Mouse (Mus musculus) kidney, embryonic 15.5 days (tissue): ENCODE results near the gene Top2a. TPM values are rescaled to one million over a fixed set of nuclear protein-coding genes. Genes with fewer than 3 reads are reported as not detected.

Experiments
- ATAC-seq: fragments of 200-750 bp; cut with Nextera tagmentation; replicated peaks from 2 replicates; pipeline ENCODE4 v1.8.0; 2017; ENCODE audit warnings: moderate TSS enrichment; ENCODE audit not compliant: low FRiP score
- H3K27ac ChIP-seq: fragments of 300-500 bp; sonication (generic); 2 replicates; pipeline ENCODE4 v1.5.1; 2015; ENCODE audit warnings: mild to moderate bottlenecking, inconsistent platforms
- H3K27me3 ChIP-seq: fragments of 300-500 bp; sonication (generic); 2 replicates; pipeline ENCODE4 v1.6.1; 2015; ENCODE audit warnings: inconsistent platforms
- H3K36me3 ChIP-seq: fragments of 300-500 bp; sonication (generic); 2 replicates; pipeline ENCODE4 v1.6.1; 2015; ENCODE audit warnings: inconsistent platforms
- H3K4me1 ChIP-seq: fragments of 300-500 bp; sonication (generic); 2 replicates; pipeline ENCODE4 v1.6.1; 2015; ENCODE audit warnings: inconsistent platforms
- H3K4me2 ChIP-seq: fragments of 300-500 bp; sonication (generic); 2 replicates; pipeline ENCODE4 v1.6.1; 2015; ENCODE audit warnings: moderate library complexity, mild to moderate bottlenecking, inconsistent platforms
- H3K4me3 ChIP-seq: fragments of 300-500 bp; sonication (generic); replicated peaks from 2 replicates; pipeline ENCODE4 v1.5.1; 2015; ENCODE audit warnings: mild to moderate bottlenecking, inconsistent platforms
- H3K9ac ChIP-seq: fragments of 300-500 bp; sonication (generic); 2 replicates; pipeline ENCODE4 v1.6.1; 2015; ENCODE audit warnings: mild to moderate bottlenecking, inconsistent platforms
- H3K9me3 ChIP-seq: fragments of 300-500 bp; sonication (generic); replicated peaks from 2 replicates; pipeline ENCODE4 v1.6.1; 2016; ENCODE audit warnings: inconsistent platforms
- WGBS: fragments of 180-500 bp; shearing (Covaris S2); methylation state at CpG from one replicate; pipeline ENCODE4 v1.1.7; 2015; ENCODE audit warnings: mixed read lengths; 5-methylcytosine and 5-hydroxymethylcytosine counted together
- polyA plus RNA-seq: library from polyadenylated mRNA; unstranded; fragments of >200 nt; fragmentation: Nextera tagmentation; extraction: Ambion mirVana; gene quantifications from 2 replicates; pipeline ENCODE4 v1.2.1, GENCODE M21; 2015

Top2a gene
- polyA plus RNA-seq, 1 experiment from 2014 or later = 249 TPM

DNA sequence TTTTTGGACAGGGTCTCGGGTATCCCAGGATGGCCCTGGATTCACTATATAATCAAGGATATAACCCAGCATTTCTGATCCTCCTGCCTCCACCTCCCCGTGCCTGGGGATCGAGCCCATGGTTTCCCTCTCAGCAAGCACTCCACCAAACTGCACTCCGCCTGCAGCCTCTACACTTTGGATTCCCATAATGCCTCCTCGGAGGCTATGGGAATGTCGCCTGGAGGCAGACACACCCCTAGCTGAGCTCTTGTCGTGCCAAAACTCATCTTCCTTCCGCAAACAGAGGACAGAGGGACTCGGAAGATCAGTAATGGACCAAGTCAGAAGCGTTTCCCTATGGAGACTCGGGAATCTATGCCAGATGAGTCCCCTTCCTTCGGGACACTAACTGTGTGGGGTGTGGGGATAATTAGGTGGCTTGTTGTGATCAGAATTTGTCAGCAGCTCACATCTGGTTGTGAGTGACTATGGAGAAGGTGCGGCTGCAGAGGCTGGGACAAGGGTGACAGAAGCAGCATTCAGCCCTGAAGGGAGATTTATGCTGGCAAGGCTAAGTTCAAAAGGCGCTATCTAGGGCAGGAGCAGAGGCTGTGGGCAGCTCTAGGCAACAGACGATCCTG, 45.4 kb downstream of the Top2a start:
- H3K9me3 ChIP-seq = no peaks in the 10 kb centered on the region
- peaks cover 31% of the 10 kb centered on the region for H3K27me3 ChIP-seq
- H3K4me3 ChIP-seq = no peak overlapping the region
- H3K27ac ChIP-seq = no peak overlapping the region
- H3K36me3 ChIP-seq = peaks cover 14% of the 10 kb centered on the region
- H3K4me1 ChIP-seq = peaks cover 30% of the 10 kb centered on the region
- H3K4me2 ChIP-seq = no peak overlapping the region
- ATAC-seq = no peak
- H3K9ac ChIP-seq = no peak overlapping the region
- 59% methylated on average over 15 of the region's 15 CpGs for WGBS

DNA sequence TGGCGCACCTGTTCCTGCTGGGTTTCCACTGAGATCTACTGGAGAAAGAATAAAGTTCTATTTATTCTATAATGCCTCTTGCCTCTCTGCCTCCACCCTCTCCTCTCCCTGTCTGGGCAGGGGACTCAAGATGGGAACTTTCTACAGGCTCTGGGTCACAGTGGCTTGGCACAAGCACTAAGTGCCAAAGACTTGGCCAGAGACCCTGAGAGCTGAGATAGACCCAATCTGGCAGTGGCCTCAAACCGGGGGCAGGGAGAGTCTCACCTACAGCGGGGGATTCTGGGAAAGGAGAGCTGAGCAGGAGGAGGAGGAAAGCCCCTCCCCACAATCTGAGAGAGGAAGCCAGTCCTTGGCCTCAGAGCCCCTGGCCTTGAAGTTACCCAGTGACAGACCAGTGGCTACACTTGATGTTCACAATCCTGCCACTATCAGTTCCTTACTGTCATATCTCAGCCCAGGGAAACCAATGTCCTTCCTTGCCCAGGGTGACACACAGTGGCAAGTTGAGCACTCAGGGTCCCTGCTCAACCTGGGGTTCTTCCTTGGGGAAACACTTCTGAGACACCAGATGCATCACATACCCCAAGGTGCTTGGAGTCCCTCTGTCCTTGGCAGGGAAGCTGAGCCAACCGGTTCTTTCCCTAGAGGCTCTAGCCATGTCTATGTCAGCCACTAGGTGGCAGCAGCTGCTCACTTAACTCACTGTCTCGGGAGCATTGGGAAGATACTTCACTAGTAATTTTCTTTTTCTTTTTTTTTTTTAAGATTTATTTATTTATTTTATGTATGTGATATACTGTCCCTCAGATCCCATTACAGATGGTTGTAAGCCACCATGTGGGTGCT, 48.9 kb downstream of the Top2a start:
- no peak overlapping the region for H3K4me3 ChIP-seq

DNA sequence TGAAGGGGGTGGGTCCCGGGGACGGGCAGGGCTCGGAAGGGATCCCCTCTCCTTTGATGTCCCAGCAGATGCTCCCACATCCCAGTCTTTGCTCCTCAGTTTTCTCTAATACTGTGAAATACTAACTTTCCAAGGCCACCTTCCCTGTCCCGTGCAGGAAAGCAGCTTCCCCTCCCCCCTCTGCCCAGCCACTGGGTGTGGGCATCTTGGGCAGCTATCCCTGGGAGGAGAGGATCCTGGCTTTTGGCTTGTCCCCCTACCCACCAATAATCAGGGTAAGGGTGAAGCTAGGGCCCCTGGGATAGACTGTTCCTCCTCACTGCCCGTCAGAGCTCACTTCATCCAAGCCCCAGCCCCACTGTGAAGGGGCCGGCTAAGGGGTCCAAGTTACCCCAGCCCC, 49.8 kb downstream of the Top2a start:
- H3K36me3 ChIP-seq = peaks cover 57% of the 10 kb centered on the region
- WGBS = 75% methylated on average over 6 of the region's 6 CpGs
- no peak overlapping the region for H3K9ac ChIP-seq
- no peak overlapping the region for H3K4me3 ChIP-seq
- no peaks in the 10 kb centered on the region for H3K27me3 ChIP-seq
- H3K4me1 ChIP-seq = peaks cover 36% of the 10 kb centered on the region
- H3K27ac ChIP-seq = no peak overlapping the region
- no peak overlapping the region for H3K4me2 ChIP-seq
- H3K9me3 ChIP-seq = no peaks in the 10 kb centered on the region
- no peak for ATAC-seq

More for the DNA sequence above, 48.9 kb downstream of the Top2a start:
- Histone ChIP-seq H3K27ac (no peak overlapping the region), H3K36me3 (peaks cover 50% of the 10 kb centered on the region), H3K4me2 (no peak overlapping the region), H3K9ac (no peak overlapping the region), H3K4me1 (peaks cover 28% of the 10 kb centered on the region), H3K9me3 (no peaks in the 10 kb centered on the region), H3K27me3 (0 out of 2 replicates have a peak, but pooled peaks cover under 1% of the 10 kb centered on the region)
- WGBS = 56% methylated on average over 5 of the region's 5 CpGs
- no peak for ATAC-seq

DNA sequence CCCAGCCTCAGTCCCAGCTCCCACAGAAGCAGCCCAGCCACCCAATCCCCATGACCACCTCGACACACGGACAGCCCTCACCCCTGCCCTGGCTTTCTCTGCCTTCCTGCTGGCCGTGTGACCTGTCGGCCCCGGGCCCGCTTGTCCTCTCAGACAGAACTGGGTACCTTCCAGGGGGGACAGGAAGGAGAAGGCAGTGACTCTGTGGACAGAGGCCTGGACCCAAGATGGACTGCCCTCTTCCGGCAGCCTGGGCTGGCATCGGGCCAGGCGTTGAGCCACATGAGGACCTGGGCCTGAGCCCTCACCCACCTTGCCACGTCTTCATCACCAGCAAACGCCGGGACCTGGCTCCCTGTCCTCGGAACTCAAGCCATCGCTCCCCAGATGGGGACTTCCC, 50.4 kb downstream of the Top2a start:
- no peak overlapping the region for H3K4me2 ChIP-seq
- no peak for ATAC-seq
- peaks cover 39% of the 10 kb centered on the region for H3K4me1 ChIP-seq
- H3K27ac ChIP-seq = no peak overlapping the region
- H3K36me3 ChIP-seq = peaks cover 59% of the 10 kb centered on the region
- WGBS = 83% methylated on average over 14 of the region's 14 CpGs
- H3K4me3 ChIP-seq = no peak overlapping the region
- no peaks in the 10 kb centered on the region for H3K27me3 ChIP-seq
- no peak overlapping the region for H3K9ac ChIP-seq
- H3K9me3 ChIP-seq = no peaks in the 10 kb centered on the region

DNA sequence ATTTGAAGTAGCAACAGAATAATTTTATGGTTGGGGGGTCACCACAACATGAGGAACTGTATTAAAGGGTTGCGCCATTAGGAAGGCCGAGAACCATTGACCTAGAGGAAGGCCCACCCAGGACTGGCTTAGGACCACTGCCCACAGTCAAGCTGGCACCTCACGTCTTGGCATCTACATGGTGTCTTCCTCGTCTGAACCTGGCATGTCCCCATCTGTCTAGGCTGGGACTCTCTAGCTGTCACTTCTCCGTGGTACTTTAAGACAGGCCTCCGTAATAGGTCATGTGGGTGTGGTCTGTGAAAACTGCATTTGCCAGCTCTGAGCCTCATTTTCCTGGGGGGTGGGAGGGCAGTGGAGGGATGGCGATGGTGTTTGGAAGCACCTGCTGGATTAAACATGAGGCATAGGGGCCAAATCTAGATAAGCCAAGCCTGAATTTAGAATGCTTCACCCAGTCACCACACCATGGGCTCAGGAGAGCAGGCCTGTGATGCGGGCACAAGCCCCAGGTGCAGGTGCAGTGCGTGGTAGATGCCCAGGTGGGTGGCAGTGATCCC, 51.1 kb downstream of the Top2a start:
- no peaks in the 10 kb centered on the region for H3K9me3 ChIP-seq
- no peaks in the 10 kb centered on the region for H3K27me3 ChIP-seq
- H3K27ac ChIP-seq = no peak overlapping the region
- H3K4me3 ChIP-seq = no peak overlapping the region
- H3K4me2 ChIP-seq = no peak overlapping the region
- WGBS = 90% methylated on average over 9 of the region's 9 CpGs
- H3K4me1 ChIP-seq = peaks cover 46% of the 10 kb centered on the region
- no peak overlapping the region for H3K9ac ChIP-seq
- H3K36me3 ChIP-seq = peaks cover 66% of the 10 kb centered on the region
- ATAC-seq = no peak

DNA sequence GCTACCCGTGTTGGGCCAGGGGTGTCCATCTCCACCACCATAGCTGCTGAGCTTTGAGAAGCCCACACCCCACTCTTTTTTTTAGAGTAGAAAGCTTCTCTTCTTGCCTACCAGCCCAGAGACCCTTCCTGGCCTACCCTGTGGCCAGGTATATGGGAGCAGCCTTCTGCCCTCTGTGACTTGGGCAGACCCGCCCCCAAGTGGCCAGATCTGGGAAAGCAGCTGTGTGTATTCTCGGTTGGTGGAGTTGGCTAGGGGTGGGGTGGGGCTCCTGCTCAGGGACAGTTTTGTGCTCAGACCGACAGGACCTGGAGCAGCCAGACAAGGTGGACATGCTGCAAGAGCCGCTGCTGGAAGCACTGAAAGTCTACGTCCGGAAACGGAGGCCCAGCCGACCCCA, 51.8 kb downstream of the Top2a start:
- no peak; the same call in 1 of the 2 replicates for ATAC-seq
- Histone ChIP-seq H3K27me3 (no peaks in the 10 kb centered on the region), H3K4me3 (no peak overlapping the region), H3K9ac (no peak overlapping the region), H3K27ac (no peak overlapping the region), H3K4me2 (no peak overlapping the region), H3K9me3 (no peaks in the 10 kb centered on the region), H3K4me1 (peaks cover 52% of the 10 kb centered on the region), H3K36me3 (peaks cover 72% of the 10 kb centered on the region)
- 55% methylated on average over 9 of the region's 9 CpGs for WGBS

DNA sequence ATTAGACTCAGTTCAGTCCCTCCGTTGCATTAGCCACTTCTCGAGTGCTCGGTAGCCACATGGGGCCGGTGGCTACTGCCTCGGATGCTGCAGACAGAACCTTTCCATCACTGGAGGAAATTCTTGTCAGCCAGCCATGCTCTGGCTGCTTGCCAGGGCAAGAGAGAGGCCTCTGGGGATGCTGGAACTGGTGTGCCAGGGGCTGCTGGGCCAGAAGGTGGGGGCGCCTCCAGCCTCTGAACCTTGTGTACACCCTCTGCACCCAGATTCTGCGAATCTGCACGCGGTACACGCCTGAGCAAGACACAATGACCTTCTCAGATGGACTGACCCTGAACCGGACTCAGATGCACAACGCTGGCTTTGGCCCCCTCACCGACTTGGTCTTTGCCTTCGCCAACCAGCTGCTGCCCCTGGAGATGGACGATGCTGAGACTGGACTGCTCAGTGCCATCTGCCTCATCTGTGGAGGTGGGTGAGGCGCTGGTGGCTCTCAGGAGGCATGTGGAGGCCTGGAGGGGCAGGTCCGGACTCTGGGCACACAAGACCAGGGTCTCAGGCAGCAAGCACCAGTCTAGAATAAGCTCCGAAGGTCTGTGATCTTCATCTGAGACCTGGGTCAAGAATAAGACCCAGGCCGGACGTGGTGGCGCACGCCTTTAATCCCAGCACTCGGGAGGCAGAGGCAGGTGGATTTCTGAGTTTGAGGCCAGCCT, 52.5 kb downstream of the Top2a start:
- ATAC-seq = no peak
- peaks cover 80% of the 10 kb centered on the region for H3K36me3 ChIP-seq
- H3K4me3 ChIP-seq = no peak overlapping the region
- 77% methylated on average over 23 of the region's 23 CpGs for WGBS
- 0 out of 2 replicates have a peak overlapping the region, but pooled peaks have one; percentile 27 for H3K27ac ChIP-seq
- no peaks in the 10 kb centered on the region for H3K27me3 ChIP-seq
- H3K9me3 ChIP-seq = no peaks in the 10 kb centered on the region
- peaks cover 60% of the 10 kb centered on the region for H3K4me1 ChIP-seq
- H3K4me2 ChIP-seq = no peak overlapping the region
- no peak overlapping the region for H3K9ac ChIP-seq

DNA sequence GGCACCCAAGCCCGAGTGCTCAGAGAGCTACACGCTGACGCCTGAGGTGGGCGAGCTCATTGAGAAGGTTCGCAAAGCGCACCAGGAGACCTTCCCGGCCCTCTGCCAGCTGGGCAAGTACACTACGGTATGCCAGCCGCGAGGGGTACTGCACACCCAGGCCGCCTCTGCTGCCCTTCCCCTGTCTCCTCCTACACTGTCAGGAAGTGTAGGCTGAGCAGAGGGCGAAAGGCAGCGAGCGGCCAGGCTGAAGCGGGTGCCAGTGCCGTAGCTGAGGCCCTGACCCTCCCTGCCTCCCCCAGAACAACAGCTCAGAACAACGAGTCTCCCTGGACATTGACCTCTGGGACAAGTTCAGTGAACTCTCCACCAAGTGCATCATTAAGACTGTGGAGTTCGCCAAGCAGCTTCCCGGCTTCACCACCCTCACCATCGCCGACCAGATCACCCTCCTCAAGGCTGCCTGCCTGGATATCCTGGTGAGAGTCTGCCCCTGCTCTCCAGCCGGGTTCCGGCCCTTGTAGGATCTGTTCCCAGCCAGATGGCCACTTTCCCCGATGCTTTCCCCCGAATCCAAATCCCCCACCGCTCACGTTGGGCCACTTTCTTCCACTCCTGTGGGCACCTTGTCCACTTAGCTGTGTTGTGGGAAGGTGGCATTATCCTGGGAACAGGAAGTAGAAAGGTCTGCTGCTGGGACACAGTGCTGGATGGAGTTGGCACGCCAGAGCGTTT, 53.6 kb downstream of the Top2a start:
- no peak overlapping the region for H3K4me2 ChIP-seq
- no peaks in the 10 kb centered on the region for H3K9me3 ChIP-seq
- H3K9ac ChIP-seq = no peak overlapping the region
- H3K27me3 ChIP-seq = no peaks in the 10 kb centered on the region
- H3K27ac ChIP-seq = 0 out of 2 replicates have a peak overlapping the region, but pooled peaks have one; percentile 15
- no peak overlapping the region for H3K4me3 ChIP-seq
- ATAC-seq = no peak
- WGBS = 62% methylated on average over 29 of the region's 29 CpGs
- H3K4me1 ChIP-seq = peaks cover 71% of the 10 kb centered on the region
- H3K36me3 ChIP-seq = peaks cover 80% of the 10 kb centered on the region

DNA sequence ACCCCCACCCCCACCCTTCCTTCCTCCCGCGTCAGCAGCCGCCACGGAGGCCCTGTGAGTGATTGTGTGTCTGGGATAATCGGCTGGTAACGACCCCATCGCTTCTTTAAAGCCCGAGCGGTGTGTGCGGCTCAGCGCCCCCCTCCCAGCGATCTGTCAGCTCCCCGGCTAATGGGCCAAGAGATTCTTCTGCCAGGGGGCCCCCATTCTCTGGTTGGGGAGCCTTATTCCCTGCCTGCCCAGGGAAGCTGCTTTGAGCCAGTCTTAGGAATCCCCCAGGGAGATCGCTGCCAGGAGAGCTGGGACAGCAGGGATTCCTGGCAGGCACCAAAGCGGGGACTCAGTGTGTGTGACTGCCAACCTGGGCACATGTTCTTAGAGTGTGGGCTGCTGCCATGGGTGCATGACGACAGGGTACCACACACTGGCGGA, 54.5 kb downstream of the Top2a start:
- H3K36me3 ChIP-seq = peaks cover 73% of the 10 kb centered on the region
- ATAC-seq = no peak
- peak overlapping the region; percentile 71 for H3K27ac ChIP-seq

DNA sequence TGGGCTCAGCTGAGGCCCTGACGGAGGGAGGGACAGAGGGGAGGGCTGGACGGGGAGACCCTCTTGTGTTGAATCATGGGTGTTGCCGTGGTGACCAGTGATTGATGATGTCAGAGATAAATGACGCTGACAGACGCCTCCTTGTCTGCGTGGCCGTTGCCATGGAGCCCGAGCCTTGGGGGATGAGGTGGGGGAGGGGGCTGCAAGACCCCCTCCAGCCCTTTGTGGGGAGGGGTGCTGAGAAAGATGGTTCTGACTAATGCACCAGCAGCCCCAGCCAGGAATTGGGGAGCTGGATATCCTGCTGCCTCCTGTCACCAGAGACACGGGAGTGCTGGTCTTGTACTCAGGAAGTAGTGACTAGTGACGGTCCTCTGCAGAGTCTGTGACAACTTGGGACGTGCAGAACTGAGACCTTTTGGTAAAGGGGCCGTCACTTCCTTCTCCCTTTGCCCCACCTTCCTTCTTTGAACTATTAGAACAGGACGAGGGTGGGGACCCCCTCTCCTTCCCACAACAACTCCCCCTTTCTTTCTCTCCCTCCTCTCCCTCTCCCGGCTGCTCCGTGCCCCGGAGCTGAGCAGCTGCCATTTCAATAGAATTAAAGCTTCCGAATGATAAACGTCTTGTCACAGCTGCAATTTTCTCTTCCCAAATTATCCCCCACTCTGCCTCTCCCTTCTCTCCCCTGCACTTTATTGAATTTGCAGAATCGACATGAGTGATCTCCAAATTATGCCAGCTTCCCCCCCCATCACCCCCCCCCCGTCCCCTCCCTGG, 55.1 kb downstream of the Top2a start:
- no peaks in the 10 kb centered on the region for H3K27me3 ChIP-seq
- H3K9me3 ChIP-seq = no peaks in the 10 kb centered on the region
- H3K27ac ChIP-seq = peak overlapping the region; percentile 71
- H3K36me3 ChIP-seq = peaks cover 68% of the 10 kb centered on the region
- H3K9ac ChIP-seq = no peak overlapping the region
- H3K4me1 ChIP-seq = peaks cover 85% of the 10 kb centered on the region
- no peak overlapping the region for H3K4me3 ChIP-seq
- 9% methylated on average over 20 of the region's 20 CpGs for WGBS
- no peak for ATAC-seq
- peak overlapping the region; percentile 36 for H3K4me2 ChIP-seq

More for the DNA sequence above, 54.5 kb downstream of the Top2a start:
- Histone ChIP-seq H3K27me3 (no peaks in the 10 kb centered on the region), H3K9me3 (no peaks in the 10 kb centered on the region), H3K4me1 (peaks cover 79% of the 10 kb centered on the region), H3K4me3 (no peak overlapping the region), H3K4me2 (peak overlapping the region; percentile 36; the same call in 1 of the 2 replicates), H3K9ac (peak overlapping the region; percentile 23; the same call in 1 of the 2 replicates)
- WGBS = 26% methylated on average over 17 of the region's 17 CpGs
